Mouse (Mus musculus) cerebellum, postnatal 36 days (tissue): ENCODE measurements around the gene Fadd.
A peak's percentile ranks its signal among the peaks of the same experiment; 100 is the strongest.

Experiments
- DNase-seq, 2 experiments: peaks; one replicate each; pipeline ENCODE4 v3.0.0; 2021 to 2022; ENCODE audit warnings: mixed read lengths in 2 of 2

Gene Fadd

DNA sequence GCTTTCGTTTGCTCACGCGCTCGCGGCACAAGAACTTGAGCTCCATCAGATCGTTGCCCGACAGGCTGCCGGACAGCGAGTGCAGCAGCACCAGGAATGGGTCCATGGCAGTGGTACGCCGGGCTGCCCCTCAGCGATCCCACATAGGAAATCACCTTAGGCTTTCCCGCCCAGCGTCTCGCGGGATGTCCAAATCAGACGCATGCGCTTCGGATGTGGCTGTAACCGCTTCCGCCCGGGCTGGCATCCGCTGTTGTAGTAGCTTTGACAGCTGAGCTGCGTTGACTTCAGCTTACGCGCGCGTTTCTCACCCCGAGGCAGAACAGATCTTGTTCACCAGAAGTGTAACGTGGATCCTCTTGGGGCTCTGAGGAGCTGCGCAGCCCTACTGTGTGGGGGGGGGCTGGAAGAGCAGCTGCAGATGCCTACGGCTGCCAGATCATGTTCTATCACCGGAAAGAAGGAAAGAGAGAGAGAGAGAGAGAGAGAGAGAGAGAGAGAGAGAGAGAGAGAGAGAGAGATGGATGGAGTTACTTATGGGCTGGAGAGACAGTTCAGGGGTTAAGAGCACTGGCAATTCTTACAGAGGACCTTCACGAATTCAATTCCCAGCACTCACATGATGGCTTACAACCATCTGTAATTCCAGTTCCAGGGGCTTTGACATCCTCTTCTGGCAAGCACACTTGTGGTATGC, at the start of gene Fadd:
Gene Fadd, minus strand, starts transcription at position 180 of the 697 bp plus-strand sequence.
- peak; percentile 94 for DNase-seq

DNA sequence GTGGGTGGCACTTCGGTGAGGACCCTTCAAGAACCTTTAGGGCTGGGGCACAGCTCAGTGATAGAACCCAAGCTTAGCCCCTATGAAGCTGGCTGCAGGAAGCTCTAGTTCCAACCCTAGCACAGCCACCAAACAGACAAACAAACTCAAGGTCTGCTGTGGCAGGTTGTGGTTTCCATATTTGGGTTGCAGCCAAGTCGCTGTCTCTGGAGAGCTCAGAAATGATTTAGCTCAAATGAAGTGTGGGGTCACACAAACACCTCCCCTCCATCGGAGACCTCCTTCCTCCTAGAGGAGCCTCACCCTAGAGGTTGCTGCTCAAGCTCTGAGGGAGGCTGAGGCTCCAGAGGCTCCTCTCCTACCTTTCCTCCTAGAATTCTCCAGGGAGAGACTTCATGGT, 48.4 kb upstream of the Fadd start:
- DNase-seq: no peak

DNA sequence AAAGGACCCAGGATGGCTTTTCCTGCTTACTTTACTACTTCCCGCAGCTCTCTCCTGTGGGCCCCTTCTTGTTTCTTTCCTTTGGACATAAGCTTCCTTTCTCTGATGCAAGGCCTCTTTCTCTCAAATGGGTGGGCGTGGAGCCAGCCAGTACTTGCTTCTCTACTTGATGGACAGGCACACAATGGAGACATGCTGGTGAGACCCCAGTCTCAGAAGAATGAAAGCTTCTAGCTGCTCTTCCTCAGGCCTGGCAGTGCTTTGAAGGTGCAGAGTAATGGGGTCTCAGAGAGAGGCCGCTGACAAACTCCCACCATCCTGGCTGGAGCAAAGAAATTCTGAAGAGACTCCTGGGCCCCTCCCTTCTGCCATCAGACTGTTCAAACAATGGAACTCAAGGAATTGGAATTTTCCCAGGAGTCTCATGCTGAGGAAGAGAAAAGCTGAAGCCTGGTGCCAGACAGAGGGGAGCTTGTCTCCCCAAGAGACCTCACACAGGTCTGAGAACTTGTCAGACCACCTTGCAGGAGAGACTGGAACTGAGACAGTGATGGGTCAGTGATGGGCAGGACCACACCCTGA, 46.2 kb upstream of the Fadd start:
- DNase-seq: no peak

DNA sequence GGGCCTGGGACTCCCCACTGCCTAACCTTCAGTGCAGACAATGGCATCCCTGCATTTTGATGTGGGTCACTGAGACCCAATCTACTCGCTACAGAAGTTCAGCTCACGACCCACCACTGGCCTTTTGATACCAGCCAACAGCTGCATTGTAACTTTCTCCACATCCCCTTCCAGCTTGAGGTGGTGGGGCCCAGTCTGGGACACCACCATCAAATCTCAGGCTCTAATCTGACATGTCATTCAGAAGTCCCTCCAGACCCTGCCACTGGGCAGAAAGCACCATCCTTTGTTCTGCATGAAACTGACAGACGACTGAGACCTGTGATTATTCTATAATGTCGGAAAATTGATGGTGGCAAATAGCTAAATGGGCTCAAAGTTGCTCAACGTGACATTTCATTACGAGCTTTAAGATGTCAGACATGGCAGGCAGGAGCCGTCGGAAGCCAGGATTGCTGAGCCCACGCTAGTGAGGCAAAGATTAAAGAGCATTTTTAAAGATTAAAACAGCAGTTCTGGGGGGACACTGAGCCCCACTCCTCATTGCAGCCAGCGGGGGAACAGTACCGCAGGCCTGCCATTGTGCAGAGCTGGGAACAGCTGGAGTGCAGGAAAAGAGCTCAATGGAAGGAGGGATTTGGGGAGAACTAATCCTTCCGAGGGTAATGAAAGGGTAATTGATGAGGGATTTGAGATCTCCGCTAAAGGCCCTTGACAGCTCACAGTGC, 45.5 kb upstream of the Fadd start:
- no peak for DNase-seq

DNA sequence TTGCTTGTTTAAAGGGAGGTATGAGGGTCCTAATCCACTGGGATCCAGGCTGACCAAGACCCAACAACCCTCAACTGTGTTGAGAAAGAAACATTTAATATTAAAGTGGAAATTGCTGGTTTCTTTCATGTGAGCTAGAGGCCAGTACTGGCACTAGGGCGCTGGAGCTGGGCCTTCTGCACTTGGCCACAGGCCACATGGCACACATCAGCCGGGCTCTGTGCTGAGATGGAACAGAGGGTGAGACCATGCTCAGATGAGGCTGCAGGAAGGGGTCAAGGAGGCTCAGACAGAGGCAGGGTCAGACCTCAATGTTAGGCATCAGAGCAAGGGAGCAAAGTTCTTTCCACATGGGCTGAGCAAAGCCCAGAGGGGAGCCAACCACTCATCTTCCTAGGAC, 43.8 kb upstream of the Fadd start:
- DNase-seq: no peak

DNA sequence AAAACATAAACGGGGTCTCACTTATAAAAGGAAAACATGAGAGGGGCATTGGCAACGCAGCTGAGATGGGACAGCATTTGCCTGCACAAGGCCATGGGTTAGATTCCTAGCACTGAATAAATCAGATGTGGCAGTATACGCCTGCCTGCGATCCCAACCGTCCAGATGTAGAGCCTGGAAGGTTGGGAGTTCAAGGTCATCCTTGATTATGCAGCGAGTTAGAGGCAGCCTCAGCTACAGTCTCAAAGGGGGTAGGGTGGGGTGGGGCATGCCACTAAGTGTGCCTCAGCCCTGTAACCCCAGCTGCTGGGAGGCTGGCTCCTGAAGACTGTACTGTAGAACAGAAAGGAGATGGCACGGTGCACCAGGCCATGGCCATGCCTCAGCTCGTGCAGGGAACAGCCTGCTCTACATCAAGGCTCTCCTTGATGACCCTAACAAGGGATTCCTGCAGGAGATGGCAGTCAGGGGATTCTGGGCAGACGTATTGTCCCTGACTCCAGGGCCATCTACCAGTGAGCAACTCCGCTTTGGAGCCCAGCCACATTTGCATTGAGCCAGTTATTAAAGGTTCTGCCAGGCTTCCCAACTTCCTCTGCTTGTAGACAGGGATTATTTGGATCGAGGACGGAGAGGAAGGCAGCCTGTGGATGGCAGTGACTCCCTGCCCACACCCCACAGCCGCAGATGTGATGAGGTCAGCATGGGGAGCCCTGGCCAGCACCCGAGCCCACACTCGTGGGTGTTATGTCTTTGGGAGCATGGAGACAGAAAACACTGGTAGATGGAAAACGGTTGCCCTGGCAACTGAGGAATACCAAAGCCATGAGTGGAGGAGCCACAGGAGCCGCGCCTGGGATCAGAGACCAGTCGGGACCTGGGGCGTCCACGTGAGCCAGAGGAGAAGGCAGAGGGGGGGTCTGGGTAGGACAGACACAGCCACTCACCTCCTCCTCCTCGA, 38.7 kb upstream of the Fadd start:
- no peak for DNase-seq

DNA sequence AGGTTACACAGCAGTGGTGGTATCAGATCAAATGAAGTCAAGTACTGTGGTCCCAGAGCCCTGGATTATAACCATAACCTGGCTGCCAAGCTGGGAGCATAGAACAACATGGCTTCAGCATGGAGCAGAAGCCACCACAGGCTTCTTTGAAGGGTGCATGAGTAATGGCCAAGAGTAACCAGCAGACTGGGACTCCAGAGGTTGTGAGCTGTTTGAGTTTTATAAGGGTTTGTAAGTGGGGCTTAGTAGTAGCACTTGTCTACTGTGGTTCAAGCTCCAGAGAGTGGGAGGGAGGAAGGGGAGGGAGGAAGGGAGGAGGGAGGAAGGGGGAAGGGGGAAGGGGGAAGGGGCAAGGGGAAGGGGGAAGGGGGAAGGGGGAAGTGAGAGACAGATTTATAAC, 38.1 kb upstream of the Fadd start:
- no peak for DNase-seq

DNA sequence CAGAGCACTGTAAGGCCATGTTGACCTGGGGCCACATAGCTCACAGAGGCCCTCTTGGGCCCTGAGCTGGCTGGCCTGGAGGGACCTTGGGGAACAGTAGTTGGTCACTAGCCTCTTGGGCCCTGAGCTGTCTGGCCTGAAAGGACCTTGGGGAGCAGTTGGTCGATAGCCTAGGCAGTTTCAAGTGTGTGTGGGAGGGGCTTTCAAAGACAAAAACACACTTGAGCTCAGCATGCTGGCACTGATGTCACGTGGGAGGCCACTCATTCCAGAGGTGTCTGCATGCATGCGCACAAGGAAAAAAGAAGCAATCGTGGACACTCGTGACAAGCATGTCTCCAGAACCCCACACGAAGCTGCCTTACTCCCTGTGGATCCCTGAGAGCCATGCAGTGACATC, 33.1 kb upstream of the Fadd start:
- no peak for DNase-seq

DNA sequence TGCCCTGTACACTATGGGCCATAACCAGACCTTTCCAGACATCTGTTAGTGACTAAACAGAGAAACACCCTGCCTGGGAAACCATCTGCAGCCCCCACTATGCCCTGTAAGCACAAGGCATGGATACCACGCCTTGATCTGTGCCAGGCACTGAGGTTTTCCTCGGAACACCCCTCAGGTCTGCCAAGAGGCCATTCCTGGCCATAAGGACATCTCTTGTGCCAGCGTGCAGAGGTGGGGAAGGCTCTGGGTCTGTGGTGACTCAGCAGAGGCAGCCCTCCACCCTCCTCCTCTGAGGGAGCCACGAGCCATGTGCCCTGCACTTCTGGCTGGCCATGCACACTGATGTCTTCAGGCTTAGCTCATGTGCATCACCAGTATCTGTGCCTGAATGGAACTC, 30.6 kb upstream of the Fadd start:
- DNase-seq: no peak

DNA sequence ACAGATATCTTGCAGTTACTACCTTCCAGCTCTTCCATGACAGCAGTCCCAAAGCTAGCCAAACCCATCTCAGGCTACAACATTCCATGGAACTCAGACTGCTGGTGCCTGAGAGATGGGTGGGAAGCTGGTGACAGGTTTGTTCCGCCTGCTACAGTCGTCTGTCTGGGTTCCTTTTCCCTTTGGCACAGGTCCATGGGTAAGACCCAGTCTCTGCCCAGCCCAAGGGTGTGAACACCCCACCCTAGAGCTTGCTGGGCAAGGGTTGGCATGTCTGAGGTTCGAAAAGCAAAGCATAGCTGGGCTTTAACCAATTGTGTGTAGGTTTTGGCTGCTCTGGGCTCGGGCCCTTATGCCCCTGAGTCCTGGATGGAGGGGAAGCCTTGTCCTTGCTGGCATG, 30.1 kb upstream of the Fadd start:
- no peak for DNase-seq

DNA sequence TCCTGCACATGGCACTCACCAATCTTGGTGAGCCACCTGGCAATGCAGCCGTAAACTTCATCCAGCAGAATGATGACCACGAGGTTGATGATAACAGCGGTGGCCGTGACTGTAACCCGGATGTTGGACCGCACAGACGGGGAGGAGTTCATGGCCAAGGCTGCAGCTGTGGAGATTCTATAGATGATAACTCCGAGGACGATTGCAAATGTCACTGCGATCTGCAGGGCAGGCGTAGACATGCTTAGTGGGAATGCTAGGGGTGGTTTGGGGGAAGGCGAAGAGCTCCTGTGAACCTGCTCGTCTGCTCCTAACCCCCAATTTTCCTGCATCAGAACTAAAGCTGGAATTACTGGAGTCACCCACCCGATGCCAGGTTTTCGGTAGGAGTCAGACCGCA, 29.3 kb upstream of the Fadd start:
- DNase-seq: no peak

DNA sequence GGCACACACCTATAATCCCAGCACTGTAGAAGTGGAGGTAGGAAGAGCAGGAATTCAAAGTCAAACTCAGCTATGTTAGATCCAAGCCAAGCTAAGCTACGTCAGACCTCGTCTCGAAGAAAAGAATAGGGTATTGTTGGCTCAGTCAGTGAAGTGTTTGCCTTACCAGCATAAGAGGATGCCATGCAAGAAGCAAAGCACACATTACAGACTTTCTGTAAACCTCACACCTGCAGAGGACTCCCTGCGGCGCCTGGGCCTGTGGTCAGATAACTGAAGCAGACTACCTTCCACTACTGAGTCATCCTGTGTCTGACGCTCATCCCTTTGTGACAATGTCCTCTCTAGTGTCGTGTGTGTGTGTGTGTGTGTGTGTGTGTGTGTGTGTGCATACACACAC, 27.3 kb upstream of the Fadd start:
- no peak for DNase-seq

DNA sequence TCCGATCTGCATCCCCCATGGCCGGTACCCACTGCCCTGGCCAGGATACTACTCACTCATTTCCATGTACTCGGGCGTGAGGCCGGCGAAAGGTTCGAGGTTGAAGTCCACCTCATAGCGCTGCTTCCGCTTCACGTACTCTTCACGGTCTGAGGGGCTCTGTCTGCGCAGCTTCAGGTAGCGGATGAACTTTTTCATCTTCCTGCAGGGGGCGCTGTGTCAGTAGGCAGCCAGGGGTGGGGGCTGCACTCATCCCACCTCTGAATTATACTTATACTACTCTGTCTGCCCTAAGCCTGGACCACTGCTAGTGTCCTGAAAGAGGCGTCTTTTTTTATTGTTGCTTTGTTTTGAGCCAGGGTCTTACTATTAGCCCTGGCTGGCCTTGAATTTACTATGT, 25.6 kb upstream of the Fadd start:
- DNase-seq: no peak

DNA sequence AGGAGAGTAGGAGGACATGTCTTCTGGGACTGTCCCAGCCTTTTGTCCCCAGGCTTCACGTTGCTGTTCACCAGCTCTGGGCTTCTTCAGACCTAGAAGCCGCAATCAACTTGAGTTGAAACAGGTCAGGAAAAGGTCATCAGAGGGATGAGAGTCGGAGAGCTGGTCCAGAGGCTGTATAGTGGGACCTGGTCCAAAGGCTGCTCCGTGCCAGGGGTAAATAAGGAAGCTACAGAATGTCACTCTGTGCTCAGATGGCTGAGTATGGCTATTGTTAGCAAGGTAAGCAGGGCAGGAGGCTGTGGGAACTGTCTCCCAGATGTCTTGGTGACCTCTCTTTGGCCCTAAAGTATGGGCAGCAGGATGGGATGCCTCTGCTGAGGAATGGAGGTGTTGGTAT, 22.5 kb upstream of the Fadd start:
- DNase-seq: no peak

DNA sequence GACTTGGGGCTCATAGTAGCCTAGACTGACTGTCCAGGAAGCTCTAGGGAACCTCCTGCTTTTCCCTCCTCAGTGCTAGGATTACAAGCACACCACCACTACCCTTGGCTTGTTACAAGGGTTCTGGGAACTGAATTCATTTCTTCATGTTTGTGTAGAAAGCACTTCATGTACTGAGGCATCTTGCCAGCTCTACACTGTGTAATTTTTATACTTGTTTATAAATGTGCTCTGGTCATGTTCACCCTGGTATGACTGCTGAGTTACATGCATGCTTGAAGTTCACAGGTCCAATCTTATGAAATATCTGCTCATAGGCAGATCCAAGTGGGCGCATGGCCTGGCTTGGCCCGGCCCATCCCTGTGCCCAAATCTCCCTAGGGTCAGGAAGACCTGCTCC, 22.0 kb upstream of the Fadd start:
- DNase-seq: no peak

DNA sequence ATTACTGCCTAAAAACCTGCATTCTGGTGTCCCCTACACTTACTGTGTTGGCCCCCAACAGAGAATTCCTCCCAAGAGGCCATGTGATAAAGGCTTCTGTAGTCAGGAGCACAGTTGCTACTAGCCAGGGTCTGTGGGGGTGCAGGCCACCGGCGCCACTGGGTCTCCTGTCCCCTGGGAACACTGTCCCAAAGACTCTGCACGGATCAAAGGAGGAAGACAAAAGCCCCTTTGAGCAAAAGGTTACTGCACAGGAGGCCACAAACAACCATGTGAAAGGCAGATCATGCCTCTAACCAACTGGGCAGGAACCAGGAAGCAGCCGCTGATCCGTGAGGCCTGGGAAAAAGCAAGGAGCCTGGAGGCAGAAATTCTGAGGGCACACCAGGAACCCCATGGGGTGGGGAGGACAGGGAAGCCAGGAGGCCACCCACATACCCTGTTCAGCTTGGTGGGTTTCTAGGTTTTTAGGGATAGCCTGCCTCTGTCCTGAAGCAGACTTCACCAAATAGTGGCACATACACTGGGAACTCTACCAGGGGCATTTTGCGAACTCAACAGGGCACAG, 18.2 kb upstream of the Fadd start:
- no peak for DNase-seq

DNA sequence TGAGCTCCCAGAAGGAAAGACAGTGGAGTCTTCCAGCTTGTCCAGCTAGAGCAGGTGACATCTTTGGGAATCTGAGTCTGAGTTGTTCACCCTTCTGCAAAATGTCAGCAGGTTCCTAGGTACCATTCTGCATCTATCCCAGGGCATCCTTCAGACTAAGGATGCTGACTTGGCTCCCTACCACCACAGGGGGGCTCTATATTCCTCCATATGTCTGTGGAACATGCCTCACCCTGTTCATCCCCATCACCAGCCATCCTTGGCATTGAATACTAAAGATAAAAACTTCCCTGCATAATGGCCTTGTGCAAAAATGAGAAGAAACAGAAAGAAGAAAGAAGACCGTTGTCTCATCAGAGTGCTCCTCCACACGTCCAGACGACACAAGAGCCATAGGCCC, 7.2 kb upstream of the Fadd start:
- DNase-seq: no peak

DNA sequence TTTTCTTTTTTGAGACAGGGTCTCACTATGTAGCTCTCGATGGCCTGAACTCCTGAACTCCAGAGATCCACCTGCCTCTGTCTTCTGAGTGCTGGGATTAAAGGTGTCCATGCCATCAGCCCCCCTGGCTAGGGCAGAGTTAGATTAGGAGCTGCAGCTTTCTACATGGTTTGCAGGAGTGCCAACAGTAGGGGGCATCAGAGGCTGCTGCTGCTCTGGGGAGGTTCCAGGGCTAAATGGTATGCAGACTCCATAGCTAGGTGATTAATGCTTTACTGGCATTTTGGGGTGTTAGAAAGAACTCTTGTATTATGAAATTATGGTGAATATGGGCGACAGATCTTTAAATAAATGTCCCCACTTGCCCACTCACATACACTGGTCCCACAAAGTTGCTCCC, 5.0 kb upstream of the Fadd start:
- DNase-seq: peak; percentile 24 to 35

DNA sequence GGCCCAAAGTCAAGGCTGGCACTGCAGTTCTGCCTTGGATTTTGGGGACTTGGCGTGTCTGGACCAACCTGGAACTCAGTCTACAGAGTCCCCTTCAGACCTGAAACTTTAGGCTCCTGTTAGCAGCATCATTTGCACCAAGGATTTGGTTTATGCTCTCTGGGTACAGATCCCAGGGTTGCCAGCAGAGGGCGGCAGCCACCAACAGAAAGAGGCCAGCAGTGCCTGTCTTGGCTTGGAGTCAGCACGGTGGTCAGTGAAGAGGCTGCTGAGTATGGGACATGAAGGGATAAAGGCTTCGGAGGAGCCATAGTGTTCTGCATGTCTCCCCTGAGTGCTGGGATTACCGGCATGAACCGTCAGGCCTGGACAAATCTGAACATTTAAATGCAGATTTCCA, 3.4 kb upstream of the Fadd start:
- peak; percentile 66 to 72 for DNase-seq

DNA sequence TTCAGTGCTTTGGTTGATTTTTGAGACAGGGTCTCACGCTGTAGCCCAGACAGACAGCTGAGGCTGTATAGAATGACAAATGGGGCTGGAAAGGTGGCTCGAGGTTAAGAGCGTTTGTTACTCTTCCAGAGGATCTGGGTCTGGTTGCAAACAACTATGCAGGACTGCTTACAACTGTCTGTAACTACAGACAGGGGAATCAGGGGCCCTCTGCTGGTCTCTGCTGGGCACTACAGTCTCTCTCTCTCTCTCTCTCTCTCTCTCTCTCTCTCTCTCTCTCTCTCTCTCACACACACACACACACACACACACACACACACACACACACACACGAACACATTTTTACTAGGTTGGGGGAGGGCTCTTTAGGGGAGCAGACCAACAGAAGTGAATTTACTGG, 1.4 kb upstream of the Fadd start:
- DNase-seq: peak; percentile 45 to 56

DNA sequence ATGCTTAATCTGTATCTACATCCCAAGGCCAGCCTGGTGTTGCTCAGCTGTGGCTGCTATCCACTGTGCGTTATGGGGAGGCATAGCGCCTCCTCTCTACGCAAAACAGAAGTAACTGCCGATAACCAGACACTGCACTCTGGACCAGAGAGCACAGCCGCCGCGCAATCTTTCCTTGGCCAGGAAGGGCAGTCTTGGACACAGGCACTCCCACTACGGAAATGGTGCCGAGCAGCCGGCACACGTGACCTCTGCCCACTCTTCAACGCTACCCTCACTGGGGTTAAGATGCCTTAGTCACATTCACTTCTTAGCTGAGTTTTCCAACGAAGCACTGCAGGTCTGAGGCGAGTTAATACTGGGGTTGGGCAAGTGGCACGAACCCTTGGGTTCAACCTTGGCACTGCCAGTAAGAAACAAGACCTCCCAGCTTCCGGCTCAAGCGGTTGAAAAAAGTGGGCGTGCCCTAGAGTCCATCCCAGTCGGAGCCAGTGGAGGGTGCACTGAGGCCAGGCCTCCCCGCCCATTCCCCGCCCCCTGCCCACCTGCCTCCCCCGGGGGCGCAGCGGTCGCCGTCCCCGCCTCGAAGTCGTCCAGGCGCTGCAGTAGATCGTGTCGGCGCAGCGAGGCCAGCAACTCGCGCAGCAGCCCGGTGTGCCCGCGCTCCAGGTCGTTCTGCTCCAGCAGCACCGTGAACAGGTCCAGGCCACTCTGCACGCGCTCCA, 542 bp downstream of the Fadd start:
- DNase-seq: peak; percentile 42 to 48

DNA sequence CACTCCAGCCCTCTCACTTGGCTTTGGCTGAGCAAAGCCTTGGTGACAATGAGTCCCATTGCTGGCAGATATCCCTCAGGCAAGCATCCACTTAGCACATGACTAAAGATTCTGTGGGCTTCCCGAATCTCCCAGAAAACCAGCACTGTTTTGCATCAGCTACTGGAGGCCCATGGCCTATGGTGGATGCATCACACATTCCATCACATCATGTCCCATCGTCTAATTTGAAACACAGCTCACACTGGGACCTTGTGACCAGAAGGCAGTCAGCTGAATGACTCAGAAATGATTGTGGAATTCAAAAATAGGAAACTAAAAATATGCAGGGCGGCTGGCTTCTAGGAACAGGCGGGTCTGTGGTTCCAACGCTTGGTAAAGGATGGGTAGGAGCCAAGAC, 4.4 kb downstream of the Fadd start:
- DNase-seq: no peak
